Comparison of ENCODE assay signal across 8 mouse cellular contexts in the genomic region with DNA sequence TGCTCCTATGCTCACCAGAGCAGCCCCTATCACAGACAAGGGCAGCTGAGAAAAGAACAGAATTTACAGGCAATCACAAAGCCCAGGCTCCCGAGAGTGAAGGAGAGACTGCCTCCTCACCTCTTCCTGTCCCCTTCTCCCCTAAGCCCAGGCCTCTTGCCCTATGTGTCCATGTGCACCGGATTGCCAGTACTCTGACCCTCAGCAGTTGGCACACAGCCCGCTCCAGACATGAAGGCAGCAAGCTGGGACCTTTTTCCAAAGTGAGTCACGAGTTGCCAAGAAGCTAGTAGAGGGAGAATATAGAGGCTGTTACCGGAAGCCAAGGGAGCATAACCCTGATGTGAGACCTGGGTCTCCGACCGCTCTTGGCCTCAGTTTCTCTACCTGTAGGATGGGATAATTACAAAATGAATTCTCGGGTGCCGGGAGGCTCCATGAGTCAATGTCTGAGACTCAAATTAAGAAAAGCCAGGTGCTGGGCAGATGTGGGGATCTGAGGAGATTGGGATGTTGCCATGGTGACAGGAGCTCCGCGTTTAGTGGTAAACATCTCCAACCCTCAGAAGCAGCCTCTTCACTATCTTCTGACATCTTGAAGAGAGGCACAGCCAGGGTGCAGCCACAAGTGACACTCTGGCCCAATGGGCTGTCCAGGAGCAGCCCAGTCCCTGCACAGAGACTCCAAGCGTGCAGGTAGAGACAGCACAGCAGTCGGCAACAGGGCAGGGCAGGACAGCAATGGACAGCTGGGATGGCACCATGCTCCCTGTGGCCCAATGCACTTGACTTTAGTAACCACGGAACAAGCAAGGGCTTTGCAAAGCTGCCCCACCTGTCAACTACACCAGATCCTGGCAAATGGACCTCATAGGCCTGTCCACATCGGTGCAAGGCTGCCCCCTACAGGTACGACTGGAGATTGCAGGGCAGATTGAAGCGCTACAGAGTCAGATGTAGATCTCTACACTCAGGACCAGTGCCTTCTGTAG. TPM values are rescaled to one million over a fixed set of nuclear protein-coding genes. Genes with fewer than 3 reads are reported as not detected.
DNase-seq lines count a peak whose midpoint lies in the region; ATAC-seq and TF ChIP-seq lines count a peak whose summit lies in the region.

No protein-coding gene starts in this region.

- no peak for TF ChIP-seq POLR2A in testis, adult 2 months (IDR thresholded peaks at IDR 0.05; ENCODE audit: control insufficient read depth, low read depth, low read length)

- intact Hi-C loops in heart, postnatal 25 days (cut with DNase I), result loop anchor here (1.0 to 10.0 kb wide), 5 partner anchors 332 to 759 kb away; no protein-coding TSS in a partner anchor

- no peaks in the 10 kb centered on the region for H3K27me3 ChIP-seq in forebrain, embryonic 16.5 days (replicated peaks; ENCODE audit: control insufficient read depth, insufficient read depth, low read length)
- 0 out of 2 replicates have a peak, but pooled peaks cover 6% of the 10 kb centered on the region for H3K27me3 ChIP-seq in liver, postnatal 0 days (ENCODE audit: insufficient read depth, low read length)
- H3K27me3 ChIP-seq in neural tube, embryonic 14.5 days (ENCODE audit: control insufficient read depth, insufficient read depth, low read length), result 0 out of 2 replicates have a peak, but pooled peaks cover 4% of the 10 kb centered on the region
- H3K27me3 ChIP-seq in testis, adult 2 months (ENCODE audit: control insufficient read depth, insufficient read depth, low read length), result no peaks in the 10 kb centered on the region

- peak; percentile 99 for TF ChIP-seq CTCF in liver, postnatal 0 days (IDR thresholded peaks at IDR 0.05; ENCODE audit: low read depth)
- TF ChIP-seq CTCF in testis, adult 2 months (IDR thresholded peaks at IDR 0.05; ENCODE audit: control insufficient read depth, insufficient read depth, insufficient replicate concordance, low read depth, low read length), result peak; percentile 98; the same call in 1 of the 2 replicates

- ATAC-seq in forebrain, embryonic 16.5 days, result peak; percentile 84
- ATAC-seq in liver, postnatal 0 days, result peak; percentile 63
- ATAC-seq in neural tube, embryonic 14.5 days (ENCODE audit: low read depth), result peak; percentile 65; the same call in 1 of the 2 replicates

- H3K4me2 ChIP-seq in forebrain, embryonic 16.5 days (ENCODE audit: low read length), result no peak overlapping the region
- no peak overlapping the region for H3K4me2 ChIP-seq in liver, postnatal 0 days (ENCODE audit: low read depth, low read length)
- H3K4me2 ChIP-seq in neural tube, embryonic 14.5 days (ENCODE audit: low read depth, low read length), result no peak overlapping the region

- H3K4me1 ChIP-seq in forebrain, embryonic 16.5 days (replicated peaks; ENCODE audit: control insufficient read depth, insufficient read depth, low read length), result peaks cover 20% of the 10 kb centered on the region
- no peaks in the 10 kb centered on the region for H3K4me1 ChIP-seq in liver, postnatal 0 days (ENCODE audit: insufficient read depth)
- H3K4me1 ChIP-seq in neural tube, embryonic 14.5 days (ENCODE audit: control insufficient read depth, insufficient read depth, low read length), result peaks cover 11% of the 10 kb centered on the region; the same call in 1 of the 2 replicates
- no peaks in the 10 kb centered on the region for H3K4me1 ChIP-seq in testis, adult 2 months (ENCODE audit: control insufficient read depth, insufficient read depth, low read length)

- WGBS in forebrain, embryonic 16.5 days, result 47% methylated on average over 17 of the region's 17 CpGs
- 47% methylated on average over 17 of the region's 17 CpGs for WGBS in liver, postnatal 0 days (ENCODE audit: insufficient replicate concordance)
- WGBS in neural tube, embryonic 14.5 days, result 52% methylated on average over 17 of the region's 17 CpGs

- no peak overlapping the region for H3K27ac ChIP-seq in forebrain, embryonic 16.5 days (ENCODE audit: low read length)
- H3K27ac ChIP-seq in liver, postnatal 0 days (ENCODE audit: low read depth), result no peak overlapping the region
- no peak overlapping the region for H3K27ac ChIP-seq in neural tube, embryonic 14.5 days (ENCODE audit: low read depth, low read length)
- H3K27ac ChIP-seq in testis, adult 2 months (ENCODE audit: control insufficient read depth, insufficient read depth, low read depth, low read length), result no peak overlapping the region

- DNase-seq in ES-CJ7 (ENCODE audit: low read depth, low spot score), result peak; percentile 69
- peak; percentile 75 for DNase-seq in cerebellum, adult 11-12 months
- DNase-seq in heart, postnatal 25 days (ENCODE audit: low spot score), result peak; percentile 55
- peak; percentile 95 for DNase-seq in layer of hippocampus, adult 11-12 months (ENCODE audit: low spot score)
- DNase-seq in liver, postnatal 0 days, result peak; percentile 89

- no peak for TF ChIP-seq EP300 in liver, postnatal 0 days (IDR thresholded peaks at IDR 0.05; ENCODE audit: low read depth)

- H3K9ac ChIP-seq in forebrain, embryonic 16.5 days (replicated peaks; ENCODE audit: low read depth, low read length), result no peak overlapping the region
- H3K9ac ChIP-seq in liver, postnatal 0 days (replicated peaks), result no peak overlapping the region
- no peak overlapping the region for H3K9ac ChIP-seq in neural tube, embryonic 14.5 days (replicated peaks; ENCODE audit: low read depth, low read length)

- no peak overlapping the region for H3K4me3 ChIP-seq in forebrain, embryonic 16.5 days (replicated peaks; ENCODE audit: low read length)
- H3K4me3 ChIP-seq in liver, postnatal 0 days (ENCODE audit: low read depth, low read length), result no peak overlapping the region
- no peak overlapping the region for H3K4me3 ChIP-seq in neural tube, embryonic 14.5 days (ENCODE audit: low read depth, low read length)
- H3K4me3 ChIP-seq in testis, adult 2 months (ENCODE audit: control insufficient read depth, low read depth, low read length), result no peak overlapping the region

- no peaks in the 10 kb centered on the region for H3K36me3 ChIP-seq in forebrain, embryonic 16.5 days (ENCODE audit: control insufficient read depth, insufficient read depth)
- H3K36me3 ChIP-seq in liver, postnatal 0 days (replicated peaks; ENCODE audit: insufficient read depth, low read length), result no peaks in the 10 kb centered on the region
- no peaks in the 10 kb centered on the region for H3K36me3 ChIP-seq in neural tube, embryonic 14.5 days (ENCODE audit: control insufficient read depth, insufficient read depth, low read length)
- no peaks in the 10 kb centered on the region for H3K36me3 ChIP-seq in testis, adult 2 months (ENCODE audit: control insufficient read depth, insufficient read depth, low read length)

- H3K9me3 ChIP-seq in forebrain, embryonic 16.5 days (ENCODE audit: control insufficient read depth, low read length), result no peaks in the 10 kb centered on the region
- no peaks in the 10 kb centered on the region for H3K9me3 ChIP-seq in liver, postnatal 0 days (ENCODE audit: low read length)
- no peaks in the 10 kb centered on the region for H3K9me3 ChIP-seq in neural tube, embryonic 14.5 days (ENCODE audit: control insufficient read depth, low read length)

RNA-seq across cellular contexts. Expression of gene Prr5, which starts 55.6 kb away (rescaled TPM):
- 11.1 and 16.4 TPM in 2 replicates for polyA plus RNA-seq in forebrain, embryonic 16.5 days (2015; fragmentation: Nextera tagmentation; extraction: Ambion mirVana)
- 1 to 10 TPM; 3.1 to 3.4 TPM for total RNA-seq in heart, postnatal 25 days (2021)
- 4.3 and 5.5 TPM in 2 replicates for polyA plus RNA-seq in liver, postnatal 0 days (2015; fragmentation: Nextera tagmentation; extraction: Ambion mirVana)
- polyA plus RNA-seq in neural tube, embryonic 14.5 days (2014; fragmentation: Nextera tagmentation; extraction: Ambion mirVana), result 23.6 and 27.9 TPM in 2 replicates
- polyA plus RNA-seq in testis, adult 2 months (2012; rRNA removed), result 13.0 and 13.4 TPM in 2 replicates

RNA-seq across cellular contexts. Expression of gene Rtl6, which starts 56.2 kb away (rescaled TPM):
- 72.1 and 74.8 TPM in 2 replicates for polyA plus RNA-seq in forebrain, embryonic 16.5 days (2015; fragmentation: Nextera tagmentation; extraction: Ambion mirVana)
- 1 to 10 TPM; 6.5 to 7.2 TPM for total RNA-seq in heart, postnatal 25 days (2021)
- 0.63 TPM in 2 replicates for polyA plus RNA-seq in liver, postnatal 0 days (2015; fragmentation: Nextera tagmentation; extraction: Ambion mirVana)
- 27.6 and 41.1 TPM in 2 replicates for polyA plus RNA-seq in neural tube, embryonic 14.5 days (2014; fragmentation: Nextera tagmentation; extraction: Ambion mirVana)
- polyA plus RNA-seq in testis, adult 2 months (2012; rRNA removed), result 32.1 and 34.3 TPM in 2 replicates

Comparison
In these comparisons a context has a peak if more than half of its experiments do, and no peak if none do; other contexts are left out.
1. RNA of gene Rtl6, which starts 56.2 kb away (polyA plus RNA-seq): 72.1 to 74.8 TPM in forebrain, embryonic 16.5 days, 32.1 to 34.3 TPM in testis, adult 2 months and 27.6 to 41.1 TPM in neural tube, embryonic 14.5 days; 0.63 TPM in liver, postnatal 0 days; every median in the first group is over 10 times any median in the second.
2. Peak in every context shown above with its lines, with median percentiles within 50 percentile points of each other: DNase-seq and ATAC-seq.